Mouse (Mus musculus) lung, postnatal 0 days (tissue): ENCODE results near the gene Grin2b.

Experiments
- CTCF ChIP-seq: IDR thresholded peaks from 2 replicates; pipeline ENCODE4 v1.5.1; 2016; ENCODE audit warnings: antibody characterized with exemption, mild to moderate bottlenecking
- EP300 ChIP-seq: IDR thresholded peaks from 2 replicates; pipeline ENCODE4 v1.6.1; 2016; ENCODE audit warnings: antibody characterized with exemption, mild to moderate bottlenecking, control low read depth

GRCm38 (mm10) chr6:135917676-135918075 lies 255.6 kb downstream of the Grin2b start:
- no peak for TF ChIP-seq CTCF
- TF ChIP-seq EP300: no peak
